Mouse (Mus musculus): ENCODE measurements around the gene Piwil4. TPM values are rescaled to one million over a fixed set of nuclear protein-coding genes. Genes with fewer than 3 reads are reported as not detected.
A peak's percentile ranks its signal among the peaks of the same experiment; 100 is the strongest.

Gene Piwil4
- polyA plus RNA-seq, 1 experiment, result 0.36 TPM

DNA sequence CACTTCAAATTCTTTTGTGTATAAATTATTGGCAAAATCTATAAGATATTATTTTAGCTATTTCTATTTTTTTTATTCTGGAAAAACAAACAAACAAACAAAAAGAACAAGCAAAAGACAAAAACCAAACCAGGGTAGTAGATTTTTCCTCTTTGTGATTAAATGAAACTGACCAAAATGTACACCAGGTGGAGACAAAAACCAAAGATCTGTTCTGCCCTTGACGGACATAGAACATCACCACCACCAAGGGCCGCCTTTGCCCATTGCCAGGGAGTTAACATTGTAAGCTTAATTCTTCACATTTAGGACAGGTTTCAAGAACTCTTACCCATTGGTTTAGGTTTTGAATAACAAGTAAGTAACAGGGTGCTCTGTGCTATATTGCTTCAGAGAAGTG, 33.3 kb upstream of the Piwil4 start:
- no peak for TF ChIP-seq REST (IDR thresholded peaks at IDR 0.05; ENCODE audit: insufficient read depth, insufficient read length)
- no peak for TF ChIP-seq CEBPB (IDR thresholded peaks at IDR 0.05; ENCODE audit: insufficient read depth, poor library complexity, severe bottlenecking)
- no peak for TF ChIP-seq POLR2AphosphoS2 (IDR thresholded peaks at IDR 0.05; ENCODE audit: insufficient read length, low read depth)
- no peak for TF ChIP-seq TCF12 (IDR thresholded peaks at IDR 0.05; ENCODE audit: insufficient read depth, poor library complexity, severe bottlenecking)
- TF ChIP-seq MAX (IDR thresholded peaks at IDR 0.05; ENCODE audit: low read depth), result no peak
- no peak for TF ChIP-seq MYOG (IDR thresholded peaks at IDR 0.05; ENCODE audit: control insufficient read depth in 1 of 3, insufficient read depth in 1 of 3, insufficient read length in 2 of 3, low read depth in 2 of 3)
- no peak for TF ChIP-seq SRF (IDR thresholded peaks at IDR 0.05; ENCODE audit: control insufficient read depth, insufficient read length, low read depth)
- TF ChIP-seq E2F4 (IDR thresholded peaks at IDR 0.05; ENCODE audit: insufficient read depth), result no peak
- no peak for TF ChIP-seq USF1 (IDR thresholded peaks at IDR 0.05; ENCODE audit: low read depth)
- no peak for TF ChIP-seq MYOD1 (IDR thresholded peaks at IDR 0.05; ENCODE audit: control insufficient read depth in 1 of 3, insufficient read length in 2 of 3, low read depth in 2 of 3)
- TF ChIP-seq TCF3 (IDR thresholded peaks at IDR 0.05; ENCODE audit: insufficient read length, low read depth), result no peak

DNA sequence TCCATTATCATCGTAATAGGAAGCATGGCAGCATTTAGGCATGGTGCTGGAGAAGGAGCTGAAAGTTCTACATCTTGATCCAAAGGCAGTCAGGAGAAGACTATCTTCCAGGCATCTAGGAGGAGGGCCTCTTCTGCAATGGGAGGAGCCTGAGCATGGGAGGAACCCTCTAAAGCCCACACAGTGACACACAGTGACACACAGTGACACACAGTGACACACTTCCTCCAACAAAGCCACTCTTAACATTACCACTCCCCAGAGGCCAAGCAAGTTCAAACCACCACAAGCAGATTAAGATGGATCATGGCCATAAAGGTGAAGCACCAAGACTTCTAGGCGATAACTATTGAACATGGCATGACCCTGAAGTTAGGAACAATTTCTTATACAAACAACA, 31.5 kb upstream of the Piwil4 start:
- Histone ChIP-seq H3K4me3 (no peak overlapping the region), H3K36me3 (ENCODE audit: control insufficient read depth, insufficient read depth) (no peaks in the 10 kb centered on the region), H3K4me2 (ENCODE audit: low read depth) (no peak overlapping the region), H3K27me3 (ENCODE audit: control insufficient read depth, insufficient read depth, insufficient read length) (no peaks in the 10 kb centered on the region), H3ac (ENCODE audit: control insufficient read depth, insufficient read length) (no peak overlapping the region), H3K79me2 (ENCODE audit: control insufficient read depth, insufficient read depth) (no peaks in the 10 kb centered on the region)
- TF ChIP-seq CEBPB (IDR thresholded peaks at IDR 0.05; ENCODE audit: insufficient read depth, poor library complexity, severe bottlenecking), result no peak
- no peak for TF ChIP-seq TCF3 (IDR thresholded peaks at IDR 0.05; ENCODE audit: insufficient read length, low read depth)
- TF ChIP-seq POLR2A (IDR thresholded peaks at IDR 0.05; ENCODE audit: insufficient read length, low read depth), result no peak
- no peak for TF ChIP-seq MAX (IDR thresholded peaks at IDR 0.05; ENCODE audit: low read depth)
- no peak for TF ChIP-seq SRF (IDR thresholded peaks at IDR 0.05; ENCODE audit: control insufficient read depth, insufficient read length, low read depth)
- no peak for TF ChIP-seq REST (IDR thresholded peaks at IDR 0.05; ENCODE audit: insufficient read depth, insufficient read length)
- no peak for TF ChIP-seq POLR2AphosphoS2 (IDR thresholded peaks at IDR 0.05; ENCODE audit: insufficient read length, low read depth)

More for the DNA sequence above, 33.3 kb upstream of the Piwil4 start:
- H3K36me3 ChIP-seq (ENCODE audit: control insufficient read depth, insufficient read depth), result no peaks in the 10 kb centered on the region
- H3K27me3 ChIP-seq (ENCODE audit: control insufficient read depth, insufficient read depth, insufficient read length), result no peaks in the 10 kb centered on the region
- H3K79me2 ChIP-seq (ENCODE audit: control insufficient read depth, insufficient read depth), result no peaks in the 10 kb centered on the region
- H3K4me3 ChIP-seq, result no peak overlapping the region
- H3K4me2 ChIP-seq (ENCODE audit: low read depth), result no peak overlapping the region
- no peak overlapping the region for H3ac ChIP-seq (ENCODE audit: control insufficient read depth, insufficient read length)

DNA sequence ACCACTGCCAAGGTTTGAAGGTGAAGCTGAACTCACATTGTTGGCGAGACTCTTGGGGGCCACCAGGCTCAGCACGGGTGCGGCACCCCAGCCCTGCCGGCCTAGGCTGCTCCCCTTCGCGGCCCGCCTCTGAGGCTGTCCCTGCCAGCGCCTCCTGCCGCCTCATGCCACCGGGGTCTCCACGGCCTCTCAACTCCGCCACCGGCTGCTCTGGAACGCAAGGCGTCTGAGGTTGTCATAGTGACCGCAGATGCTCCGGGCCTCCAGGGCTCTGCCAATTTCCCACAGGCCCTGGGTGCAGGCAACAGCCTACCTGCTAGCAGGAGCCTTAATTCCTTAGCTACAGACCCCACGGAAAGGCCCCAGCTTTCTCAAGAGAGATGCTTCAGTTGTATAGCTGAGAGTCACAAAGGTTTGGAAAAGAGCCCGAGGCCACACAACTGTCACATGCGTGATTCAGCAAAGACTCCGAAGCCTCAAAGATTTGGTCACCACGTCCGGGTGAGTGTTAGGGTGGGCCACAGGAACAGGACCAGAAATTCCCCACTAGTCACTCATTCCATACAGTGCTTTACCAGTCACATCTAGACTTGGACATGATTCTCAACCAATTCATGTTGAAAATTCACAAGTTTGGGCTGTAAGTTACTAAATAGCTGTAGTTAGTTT, 30.4 kb upstream of the Piwil4 start, which contains the start of gene 1700012B09Rik:
Gene 1700012B09Rik, minus strand, starts transcription at position 228 of the 669 bp plus-strand sequence.
- Histone ChIP-seq H3K4me3 (no peak within 1 kb of the TSS), H3K36me3 (ENCODE audit: control insufficient read depth, insufficient read depth) (no peaks in the 10 kb centered on the region), H3ac (ENCODE audit: control insufficient read depth, insufficient read length) (no peak within 1 kb of the TSS), H3K79me2 (ENCODE audit: control insufficient read depth, insufficient read depth) (no peaks in the 10 kb centered on the region), H3K4me2 (ENCODE audit: low read depth) (peak within 1 kb of the TSS; percentile 55), H3K27me3 (ENCODE audit: control insufficient read depth, insufficient read depth, insufficient read length) (no peaks in the 10 kb centered on the region)
- TF ChIP-seq USF1 (IDR thresholded peaks at IDR 0.05; ENCODE audit: low read depth) (no peak), MAX (IDR thresholded peaks at IDR 0.05; ENCODE audit: low read depth) (no peak), TCF12 (IDR thresholded peaks at IDR 0.05; ENCODE audit: insufficient read depth, poor library complexity, severe bottlenecking) (no peak), MYOG (IDR thresholded peaks at IDR 0.05; ENCODE audit: control insufficient read depth in 1 of 3, insufficient read depth in 1 of 3, insufficient read length in 2 of 3, low read depth in 2 of 3) (no peak), MYOD1 (IDR thresholded peaks at IDR 0.05; ENCODE audit: control insufficient read depth in 1 of 3, insufficient read length in 2 of 3, low read depth in 2 of 3) (no peak)

DNA sequence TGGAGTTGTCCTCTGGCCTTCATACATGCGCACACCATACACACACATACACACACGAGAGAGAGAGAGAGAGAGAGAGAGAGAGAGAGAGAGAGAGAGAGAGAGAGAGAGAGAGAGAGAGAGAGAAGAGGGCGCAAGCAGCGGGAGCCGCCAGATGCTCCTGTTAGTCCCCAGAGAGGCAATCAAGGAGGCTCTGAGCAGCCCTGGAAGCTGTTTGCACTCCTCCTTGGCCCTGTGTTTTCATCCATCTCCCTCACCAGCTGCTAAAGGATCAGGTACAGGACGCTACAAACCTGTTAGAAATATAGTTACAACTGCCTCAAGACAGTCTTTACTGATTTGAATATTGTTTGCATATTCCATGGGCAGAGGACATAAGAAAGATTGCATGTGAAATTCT, 29.3 kb upstream of the Piwil4 start:
- Histone ChIP-seq H3K4me3 (no peak overlapping the region), H3K79me2 (ENCODE audit: control insufficient read depth, insufficient read depth) (no peaks in the 10 kb centered on the region), H3K27me3 (ENCODE audit: control insufficient read depth, insufficient read depth, insufficient read length) (no peaks in the 10 kb centered on the region), H3K4me2 (ENCODE audit: low read depth) (no peak overlapping the region), H3ac (ENCODE audit: control insufficient read depth, insufficient read length) (no peak overlapping the region), H3K36me3 (ENCODE audit: control insufficient read depth, insufficient read depth) (no peaks in the 10 kb centered on the region)
- TF ChIP-seq USF1 (IDR thresholded peaks at IDR 0.05; ENCODE audit: low read depth) (no peak), TCF12 (IDR thresholded peaks at IDR 0.05; ENCODE audit: insufficient read depth, poor library complexity, severe bottlenecking) (no peak), E2F4 (IDR thresholded peaks at IDR 0.05; ENCODE audit: insufficient read depth) (no peak), MYOG (IDR thresholded peaks at IDR 0.05; ENCODE audit: control insufficient read depth in 1 of 3, insufficient read depth in 1 of 3, insufficient read length in 2 of 3, low read depth in 2 of 3) (no peak), TCF3 (IDR thresholded peaks at IDR 0.05; ENCODE audit: insufficient read length, low read depth) (no peak), REST (IDR thresholded peaks at IDR 0.05; ENCODE audit: insufficient read depth, insufficient read length) (no peak)

DNA sequence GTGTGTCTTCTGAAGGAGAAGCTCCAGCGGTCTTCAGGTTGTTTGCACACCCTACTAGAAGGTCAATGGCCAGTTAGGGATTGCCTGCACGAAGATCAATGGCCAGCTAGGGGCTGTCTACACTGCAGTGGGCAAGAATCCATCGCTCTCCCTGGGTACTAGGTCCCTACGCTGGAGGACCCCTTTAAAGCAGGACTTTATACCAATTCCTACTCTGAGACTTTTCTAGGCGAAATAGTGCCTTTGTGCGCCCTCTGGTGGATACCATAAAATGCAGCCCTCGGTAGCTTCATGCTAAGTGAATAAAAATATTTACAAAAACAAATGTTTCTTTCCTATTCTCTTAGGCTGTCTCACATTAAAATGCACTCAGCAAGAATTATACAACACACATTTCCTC, 24.2 kb upstream of the Piwil4 start:
- H3K4me3 ChIP-seq, result no peak overlapping the region
- TF ChIP-seq USF1 (IDR thresholded peaks at IDR 0.05; ENCODE audit: low read depth), result no peak
- no peak for TF ChIP-seq TCF12 (IDR thresholded peaks at IDR 0.05; ENCODE audit: insufficient read depth, poor library complexity, severe bottlenecking)
- no peak for TF ChIP-seq TCF3 (IDR thresholded peaks at IDR 0.05; ENCODE audit: insufficient read length, low read depth)
- no peak for TF ChIP-seq POLR2A (IDR thresholded peaks at IDR 0.05; ENCODE audit: insufficient read length, low read depth)
- no peak for TF ChIP-seq MYOD1 (IDR thresholded peaks at IDR 0.05; ENCODE audit: control insufficient read depth in 1 of 3, insufficient read length in 2 of 3, low read depth in 2 of 3)
- TF ChIP-seq SRF (IDR thresholded peaks at IDR 0.05; ENCODE audit: control insufficient read depth, insufficient read length, low read depth), result no peak
- no peak for TF ChIP-seq REST (IDR thresholded peaks at IDR 0.05; ENCODE audit: insufficient read depth, insufficient read length)
- H3K27me3 ChIP-seq (ENCODE audit: control insufficient read depth, insufficient read depth, insufficient read length), result no peaks in the 10 kb centered on the region
- no peaks in the 10 kb centered on the region for H3K36me3 ChIP-seq (ENCODE audit: control insufficient read depth, insufficient read depth)
- H3ac ChIP-seq (ENCODE audit: control insufficient read depth, insufficient read length), result no peak overlapping the region
- H3K4me2 ChIP-seq (ENCODE audit: low read depth), result no peak overlapping the region
- H3K79me2 ChIP-seq (ENCODE audit: control insufficient read depth, insufficient read depth), result no peaks in the 10 kb centered on the region
